Mouse (Mus musculus) kidney, adult 2 months (tissue): ENCODE measurements around the gene Ercc1.

Experiments used
- CTCF ChIP-seq: fragments of 200-500 bp; conservative IDR thresholded peaks from 2 replicates; pipeline ENCODE4 v1.5.1; 2011; ENCODE audit warnings: low read depth, mild to moderate bottlenecking, control low read depth, low read length, moderate library complexity, mixed read lengths; ENCODE audit not compliant: insufficient read depth, insufficient read length
- POLR2A ChIP-seq: fragments of 200-500 bp; IDR thresholded peaks from one replicate; pipeline ENCODE4 v1.6.1; 2011; ENCODE audit warnings: low read depth, low read length, control low read depth

- TF ChIP-seq CTCF (peak; percentile 76), POLR2A (no peak)
Measured at GRCm38 (mm10) chr7:19361720-19362119, 17.1 kb downstream of the Ercc1 start.
